In genomic region chr2:181313344-181314079, GRCm38 (mm10) we compare ENCODE assay signal across 8 mouse cellular contexts. TPM values are rescaled to one million over a fixed set of nuclear protein-coding genes. Genes with fewer than 3 reads are reported as not detected.
DNase-seq lines count a peak whose midpoint lies in the region; ATAC-seq lines count a peak whose summit lies in the region.

No protein-coding gene starts in this region.

- H3K27me3 ChIP-seq in hindbrain, embryonic 10.5 days (ENCODE audit: insufficient read depth, poor library complexity, severe bottlenecking): peaks cover 72% of the 10 kb centered on the region

- DNase-seq in left cerebral cortex, adult 18-20 months (ENCODE audit: low spot score in 2 of 2): peak; percentile 25 to 46
- no peak for DNase-seq in left cerebral cortex, adult 11 months (ENCODE audit: low spot score)
- peak; percentile 75 for DNase-seq in cerebellum, adult 9-11 months
- peak; percentile 20 for DNase-seq in hindbrain, embryonic 10.5 days (ENCODE audit: low spot score)
- no peak for DNase-seq in urinary bladder, postnatal 25 days (ENCODE audit: low spot score)
- DNase-seq in adrenal gland, adult 2 months: no peak
- no peak for DNase-seq in urinary bladder, postnatal 36 days (ENCODE audit: low spot score in 2 of 2)

- H3K9me3 ChIP-seq in hindbrain, embryonic 10.5 days: no peaks in the 10 kb centered on the region

- H3K36me3 ChIP-seq in hindbrain, embryonic 10.5 days: peaks cover 7% of the 10 kb centered on the region

- H3K4me1 ChIP-seq in hindbrain, embryonic 10.5 days (replicated peaks): peaks cover 21% of the 10 kb centered on the region

- 2% methylated on average over 35 of the region's 35 CpGs for WGBS in hindbrain, embryonic 10.5 days

- peak overlapping the region; percentile 68 for H3K4me3 ChIP-seq in hindbrain, embryonic 10.5 days

- peak overlapping the region; percentile 90 for H3K27ac ChIP-seq in hindbrain, embryonic 10.5 days

- ATAC-seq in megakaryocyte-erythroid progenitor cell, adult 5-6 weeks (replicated peaks; ENCODE audit: low FRiP score, low TSS enrichment, poor library complexity, severe bottlenecking): peak; percentile 34

RNA-seq across cellular contexts. Expression of gene Stmn3, which starts 0.8 kb away (rescaled TPM):
- total RNA-seq in left cerebral cortex, adult 18-20 months (2021): 100 to 1,000 TPM; 647 to 666 TPM
- polyA plus RNA-seq in hindbrain, embryonic 10.5 days (2016; fragmentation: Nextera tagmentation; extraction: Ambion mirVana): 122 and 329 TPM in 2 replicates
- not detected in 2 replicates for total RNA-seq in megakaryocyte-erythroid progenitor cell, adult 5-6 weeks (2014; fragmentation: Nextera tagmentation)
- not detected in 2 replicates for total RNA-seq in megakaryocyte-erythroid progenitor cell, adult 5-6 weeks (2017)
- 10 to 100 TPM in 1 of 2 experiments, 1 to 10 TPM in 1; 9.6 to 19.8 TPM for total RNA-seq in adrenal gland, adult 2 months (2021)
- 8.8 and 17.3 TPM in 2 replicates for polyA plus RNA-seq in adrenal gland, adult 2 months (2012; rRNA removed)

RNA-seq across cellular contexts. Expression of gene Rtel1, which starts 6.0 kb away (rescaled TPM):
- 10 to 100 TPM; 24.9 to 34.5 TPM for total RNA-seq in left cerebral cortex, adult 18-20 months (2021)
- 57.7 and 68.1 TPM in 2 replicates for polyA plus RNA-seq in hindbrain, embryonic 10.5 days (2016; fragmentation: Nextera tagmentation; extraction: Ambion mirVana)
- 110 and 144 TPM in 2 replicates for total RNA-seq in megakaryocyte-erythroid progenitor cell, adult 5-6 weeks (2014; fragmentation: Nextera tagmentation)
- 45.6 and 78.9 TPM in 2 replicates for total RNA-seq in megakaryocyte-erythroid progenitor cell, adult 5-6 weeks (2017)
- 10 to 100 TPM; 24.5 to 27.8 TPM for total RNA-seq in adrenal gland, adult 2 months (2021)
- polyA plus RNA-seq in adrenal gland, adult 2 months (2012; rRNA removed): 23.2 and 24.2 TPM in 2 replicates

RNA-seq across cellular contexts. Expression of gene Gmeb2, which starts 25.7 kb away (rescaled TPM):
- 10 to 100 TPM; 23.9 to 25.8 TPM for total RNA-seq in left cerebral cortex, adult 18-20 months (2021)
- 19.0 and 20.0 TPM in 2 replicates for polyA plus RNA-seq in hindbrain, embryonic 10.5 days (2016; fragmentation: Nextera tagmentation; extraction: Ambion mirVana)
- total RNA-seq in megakaryocyte-erythroid progenitor cell, adult 5-6 weeks (2014; fragmentation: Nextera tagmentation): 20.7 and 21.3 TPM in 2 replicates
- 8.5 and 9.4 TPM in 2 replicates for total RNA-seq in megakaryocyte-erythroid progenitor cell, adult 5-6 weeks (2017)
- 10 to 100 TPM; 15.4 to 15.5 TPM for total RNA-seq in adrenal gland, adult 2 months (2021)
- 21.8 and 28.4 TPM in 2 replicates for polyA plus RNA-seq in adrenal gland, adult 2 months (2012; rRNA removed)

RNA-seq across cellular contexts. Expression of gene Zgpat, which starts 51.2 kb away (rescaled TPM):
- total RNA-seq in left cerebral cortex, adult 18-20 months (2021): 10 to 100 TPM; 66.0 to 67.6 TPM
- 45.4 and 53.0 TPM in 2 replicates for polyA plus RNA-seq in hindbrain, embryonic 10.5 days (2016; fragmentation: Nextera tagmentation; extraction: Ambion mirVana)
- 20.3 and 25.2 TPM in 2 replicates for total RNA-seq in megakaryocyte-erythroid progenitor cell, adult 5-6 weeks (2014; fragmentation: Nextera tagmentation)
- total RNA-seq in megakaryocyte-erythroid progenitor cell, adult 5-6 weeks (2017): 26.2 and 45.0 TPM in 2 replicates
- 10 to 100 TPM; 36.6 to 51.0 TPM for total RNA-seq in adrenal gland, adult 2 months (2021)
- 33.8 and 34.5 TPM in 2 replicates for polyA plus RNA-seq in adrenal gland, adult 2 months (2012; rRNA removed)

RNA-seq across cellular contexts. Expression of gene Arfrp1, which starts 51.7 kb away (rescaled TPM):
- total RNA-seq in left cerebral cortex, adult 18-20 months (2021): 10 to 100 TPM; 43.9 to 48.5 TPM
- 75.3 and 75.4 TPM in 2 replicates for polyA plus RNA-seq in hindbrain, embryonic 10.5 days (2016; fragmentation: Nextera tagmentation; extraction: Ambion mirVana)
- 53.3 and 66.5 TPM in 2 replicates for total RNA-seq in megakaryocyte-erythroid progenitor cell, adult 5-6 weeks (2014; fragmentation: Nextera tagmentation)
- 52.8 and 72.9 TPM in 2 replicates for total RNA-seq in megakaryocyte-erythroid progenitor cell, adult 5-6 weeks (2017)
- 10 to 100 TPM; 44.0 to 46.2 TPM for total RNA-seq in adrenal gland, adult 2 months (2021)
- 14.8 and 19.5 TPM in 2 replicates for polyA plus RNA-seq in adrenal gland, adult 2 months (2012; rRNA removed)

Comparison
In these comparisons a context has a peak if more than half of its experiments do, and no peak if none do; other contexts are left out.
1. DNase-seq: peak in left cerebral cortex, adult 18-20 months (2 of 2), cerebellum, adult 9-11 months (single experiment) and hindbrain, embryonic 10.5 days (single experiment); none in left cerebral cortex, adult 11 months (single experiment), urinary bladder, postnatal 25 days (single experiment), adrenal gland, adult 2 months (single experiment) and urinary bladder, postnatal 36 days (0 of 2).
2. RNA of gene Stmn3, which starts 0.8 kb away (total RNA-seq): 647 to 666 TPM in left cerebral cortex, adult 18-20 months; 9.6 to 19.8 TPM in adrenal gland, adult 2 months and not detected in megakaryocyte-erythroid progenitor cell, adult 5-6 weeks; every median in the first group is over 10 times any median in the second.